Mouse (Mus musculus) E14TG2a.4 (cell line): Measurements from ENCODE around the gene Eef2.
A peak's percentile ranks its signal among the peaks of the same experiment; 100 is the strongest.

ENCODE experiments used
- H3K27me3 ChIP-seq: 2 replicates; pipeline ENCODE4 v1.6.1; 2014; ENCODE audit warnings: low read length, control low read depth; ENCODE audit not compliant: insufficient read depth
- H3K36me3 ChIP-seq: 2 replicates; pipeline ENCODE4 v1.6.1; 2014; ENCODE audit warnings: low read length, control low read depth; ENCODE audit not compliant: insufficient read depth
- H3K4me1 ChIP-seq: replicated peaks from 2 replicates; pipeline ENCODE4 v1.6.1; 2014; ENCODE audit warnings: low read depth, low read length, control low read depth
- H3K4me3 ChIP-seq: replicated peaks from 2 replicates; pipeline ENCODE4 v1.5.1; 2014; ENCODE audit warnings: mild to moderate bottlenecking, low read length
- H3K9me3 ChIP-seq: 2 replicates; pipeline ENCODE4 v1.6.1; 2014; ENCODE audit warnings: low read length, control low read depth
- CTCF ChIP-seq: conservative IDR thresholded peaks from 2 replicates; pipeline ENCODE4 v1.5.1; 2014; ENCODE audit warnings: low read length
- NANOG ChIP-seq: IDR thresholded peaks from 2 replicates; pipeline ENCODE4 v1.6.1; 2014; ENCODE audit warnings: borderline replicate concordance, low read length, mixed read lengths
- POU5F1 ChIP-seq: IDR thresholded peaks from 2 replicates; pipeline ENCODE4 v1.6.1; 2014; ENCODE audit warnings: low read length, borderline replicate concordance

Gene Eef2

DNA sequence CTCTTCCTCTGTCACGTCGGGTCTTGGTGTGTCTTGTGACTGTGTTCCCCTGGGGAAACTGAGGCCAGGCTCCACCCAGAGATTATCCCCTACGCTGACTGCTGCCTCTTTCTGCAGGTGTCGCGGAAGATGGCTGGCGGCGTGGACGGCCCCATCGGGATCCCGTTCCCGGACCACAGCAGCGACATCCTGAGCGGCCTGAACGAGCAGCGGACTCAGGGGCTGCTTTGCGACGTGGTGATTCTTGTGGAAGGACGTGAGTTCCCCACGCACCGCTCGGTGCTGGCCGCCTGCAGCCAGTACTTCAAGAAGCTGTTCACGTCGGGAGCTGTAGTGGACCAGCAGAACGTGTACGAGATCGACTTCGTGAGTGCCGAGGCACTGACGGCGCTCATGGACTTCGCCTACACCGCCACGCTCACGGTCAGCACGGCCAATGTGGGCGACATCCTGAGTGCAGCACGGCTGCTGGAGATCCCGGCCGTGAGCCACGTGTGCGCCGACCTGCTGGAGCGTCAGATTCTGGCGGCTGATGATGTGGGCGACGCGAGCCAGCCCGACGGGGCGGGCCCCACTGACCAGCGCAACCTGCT lies 32.5 kb upstream of the Eef2 start:
- H3K4me1 ChIP-seq = peaks cover 97% of the 10 kb centered on the region
- H3K36me3 ChIP-seq = peaks cover 59% of the 10 kb centered on the region
- peak overlapping the region; percentile 92 for H3K4me3 ChIP-seq
- H3K27me3 ChIP-seq = no peaks in the 10 kb centered on the region
- no peaks in the 10 kb centered on the region for H3K9me3 ChIP-seq
- TF ChIP-seq POU5F1 (no peak), NANOG (no peak), CTCF (no peak)

GRCm38 (mm10) chr10:81144667-81145066 lies 31.8 kb upstream of the Eef2 start:
- no peak for TF ChIP-seq CTCF
- no peak for TF ChIP-seq NANOG
- TF ChIP-seq POU5F1 = no peak
- H3K4me1 ChIP-seq = peaks cover 97% of the 10 kb centered on the region
- peaks cover 67% of the 10 kb centered on the region for H3K36me3 ChIP-seq
- H3K9me3 ChIP-seq = no peaks in the 10 kb centered on the region
- H3K4me3 ChIP-seq = peak overlapping the region; percentile 92
- no peaks in the 10 kb centered on the region for H3K27me3 ChIP-seq

DNA sequence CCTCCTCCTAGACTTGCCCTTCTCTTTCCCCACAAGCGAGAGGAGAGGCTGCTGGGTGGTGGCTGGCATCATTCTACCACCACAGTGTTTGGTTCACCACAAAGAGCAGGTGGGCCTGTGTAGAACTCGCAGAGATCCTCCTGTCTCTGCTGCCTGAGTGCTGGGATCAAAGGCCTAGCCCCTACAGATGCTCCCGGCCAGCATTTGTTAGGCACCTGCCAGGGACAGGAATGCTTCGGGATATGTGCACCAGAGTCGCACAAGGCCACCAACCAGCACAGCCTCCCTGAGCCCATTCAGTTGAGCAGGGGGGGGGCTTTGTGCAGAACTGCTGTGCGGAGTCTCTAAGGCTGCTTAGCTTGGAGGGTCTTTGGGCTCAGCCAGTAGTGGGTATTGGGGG lies 31.1 kb upstream of the Eef2 start:
- Histone ChIP-seq H3K9me3 (no peaks in the 10 kb centered on the region), H3K4me1 (peaks cover 97% of the 10 kb centered on the region), H3K4me3 (peak overlapping the region; percentile 92), H3K36me3 (peaks cover 70% of the 10 kb centered on the region), H3K27me3 (no peaks in the 10 kb centered on the region)
- TF ChIP-seq NANOG (no peak), POU5F1 (no peak), CTCF (no peak)

GRCm38 (mm10) chr10:81145778-81146177 lies 30.7 kb upstream of the Eef2 start:
- H3K27me3 ChIP-seq = no peaks in the 10 kb centered on the region
- H3K4me3 ChIP-seq = peak overlapping the region; percentile 92
- no peak for TF ChIP-seq POU5F1
- no peak for TF ChIP-seq NANOG
- TF ChIP-seq CTCF = no peak
- H3K36me3 ChIP-seq = peaks cover 70% of the 10 kb centered on the region
- peaks cover 95% of the 10 kb centered on the region for H3K4me1 ChIP-seq
- H3K9me3 ChIP-seq = no peaks in the 10 kb centered on the region

DNA sequence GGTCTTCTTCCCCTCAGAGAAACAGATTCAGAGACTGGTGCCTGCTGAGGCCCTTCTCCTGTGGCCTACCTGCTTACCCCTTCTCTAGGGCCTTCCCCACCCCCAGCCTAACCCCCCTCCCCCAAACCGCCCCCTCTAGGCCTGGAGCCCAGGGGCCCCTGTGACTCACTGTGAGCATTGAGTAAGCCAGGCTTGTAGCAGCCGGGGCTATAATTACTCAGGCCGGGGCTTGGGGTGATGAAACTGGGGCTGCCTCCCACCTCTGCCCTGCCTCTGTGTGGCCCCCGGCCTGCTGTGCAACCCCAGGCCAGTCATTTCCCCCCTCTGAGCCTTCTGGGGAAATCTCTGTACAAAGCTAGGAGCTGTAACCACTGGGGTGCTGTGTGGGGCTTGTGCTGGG lies 30.1 kb upstream of the Eef2 start:
- Histone ChIP-seq H3K36me3 (peaks cover 70% of the 10 kb centered on the region), H3K9me3 (no peaks in the 10 kb centered on the region), H3K4me1 (peaks cover 92% of the 10 kb centered on the region), H3K4me3 (peak overlapping the region; percentile 92), H3K27me3 (no peaks in the 10 kb centered on the region)
- TF ChIP-seq NANOG (no peak), POU5F1 (no peak), CTCF (no peak)

DNA sequence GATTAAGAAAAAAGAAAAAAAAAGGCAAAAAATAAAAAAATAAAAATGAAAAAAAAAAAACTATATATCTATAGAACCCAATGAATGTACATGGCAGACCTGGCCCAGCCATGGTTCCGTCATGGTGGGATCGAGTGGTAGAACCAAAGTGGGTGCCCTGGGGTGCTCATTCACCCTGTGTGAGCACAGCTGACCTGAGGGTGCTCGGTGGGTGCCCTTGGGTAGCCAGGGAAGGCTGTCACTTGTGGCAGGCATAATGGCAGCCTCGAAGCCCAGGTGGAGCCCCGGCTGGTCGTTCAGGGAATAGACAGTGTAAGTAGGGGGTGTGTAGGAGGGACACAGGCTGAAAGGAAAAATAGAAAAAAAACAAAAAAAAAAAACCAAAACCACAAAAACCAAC lies 25.2 kb upstream of the Eef2 start:
- no peak for TF ChIP-seq NANOG
- no peak for TF ChIP-seq POU5F1
- no peak for TF ChIP-seq CTCF
- Histone ChIP-seq H3K4me1 (peaks cover 84% of the 10 kb centered on the region), H3K9me3 (no peaks in the 10 kb centered on the region), H3K36me3 (peaks cover 74% of the 10 kb centered on the region), H3K27me3 (no peaks in the 10 kb centered on the region), H3K4me3 (no peak overlapping the region)

DNA sequence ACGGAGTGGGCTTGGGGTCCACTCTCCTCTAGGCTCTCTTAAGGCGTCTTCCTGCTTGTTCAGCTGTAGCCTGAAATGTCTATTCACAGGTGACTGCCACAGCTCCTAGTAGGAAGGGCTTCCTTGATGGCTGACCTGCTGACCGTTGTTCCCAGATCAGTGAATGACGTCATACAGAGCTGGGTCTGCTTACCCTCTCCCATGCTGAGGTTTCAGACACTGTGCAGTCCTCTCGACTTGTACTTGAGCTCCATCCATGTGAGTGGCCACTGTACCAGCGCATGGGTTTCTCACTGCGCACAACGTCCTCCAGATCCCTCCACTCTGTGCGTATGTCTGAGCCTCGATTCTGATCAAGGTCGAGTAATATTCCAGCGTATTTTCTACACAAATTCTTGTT lies 23.8 kb upstream of the Eef2 start:
- H3K27me3 ChIP-seq = no peaks in the 10 kb centered on the region
- H3K4me1 ChIP-seq = peaks cover 77% of the 10 kb centered on the region
- H3K36me3 ChIP-seq = peaks cover 75% of the 10 kb centered on the region
- H3K9me3 ChIP-seq = no peaks in the 10 kb centered on the region
- TF ChIP-seq POU5F1 (no peak), NANOG (no peak), CTCF (no peak)
- no peak overlapping the region for H3K4me3 ChIP-seq

DNA sequence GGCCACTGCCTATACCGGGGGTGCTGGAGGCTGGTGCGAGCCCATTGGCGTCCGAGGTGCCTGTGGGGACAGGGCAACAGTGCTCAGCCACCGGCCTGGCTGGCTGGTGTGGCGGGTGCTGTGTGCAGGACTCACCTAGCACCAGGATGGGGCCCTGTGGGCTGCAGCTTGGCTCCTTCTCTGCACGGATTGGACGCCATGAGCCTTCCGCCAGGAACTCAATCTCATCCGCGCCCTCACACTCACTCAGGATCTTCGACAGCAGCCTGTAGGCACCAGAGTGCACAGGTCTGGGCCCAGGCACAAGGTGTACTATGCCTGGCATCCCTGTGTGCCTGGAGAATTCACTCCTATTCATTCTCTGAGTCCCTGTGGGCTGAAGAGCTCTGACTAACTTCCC lies 22.1 kb upstream of the Eef2 start:
- Histone ChIP-seq H3K27me3 (no peaks in the 10 kb centered on the region), H3K36me3 (peaks cover 75% of the 10 kb centered on the region), H3K4me3 (peak overlapping the region; percentile 60), H3K9me3 (no peaks in the 10 kb centered on the region), H3K4me1 (peaks cover 79% of the 10 kb centered on the region)
- no peak for TF ChIP-seq CTCF

- Histone ChIP-seq H3K36me3 (peaks cover 73% of the 10 kb centered on the region), H3K27me3 (no peaks in the 10 kb centered on the region), H3K9me3 (no peaks in the 10 kb centered on the region), H3K4me3 (peak overlapping the region; percentile 60; the same call in 1 of the 2 replicates), H3K4me1 (peaks cover 77% of the 10 kb centered on the region)
- TF ChIP-seq NANOG = no peak
- TF ChIP-seq POU5F1 = no peak
- no peak for TF ChIP-seq CTCF
Observed at GRCm38 (mm10) chr10:81154736-81155135, 21.7 kb upstream of the Eef2 start.
